Mouse (Mus musculus) lung, postnatal 0 days (tissue): ENCODE data around the gene Gm17720. TPM values are rescaled to one million over a fixed set of nuclear protein-coding genes. Genes with fewer than 3 reads are reported as not detected.

ENCODE experiments used
- ATAC-seq: fragments of 200-750 bp; cut with Nextera tagmentation; 2 replicates; pipeline ENCODE4 v1.8.0; 2017; ENCODE audit warnings: moderate library complexity
- DNase-seq: peaks from one replicate; pipeline ENCODE4 v3.0.0-alpha.2; 2016; ENCODE audit warnings: low spot score
- H3K27ac ChIP-seq: fragments of 300-500 bp; sonication (generic); 2 replicates; pipeline ENCODE4 v1.5.1; 2014; ENCODE audit warnings: antibody characterized with exemption, mild to moderate bottlenecking, low read length, mixed read lengths
- H3K27me3 ChIP-seq: fragments of 300-500 bp; sonication (generic); replicated peaks from 2 replicates; pipeline ENCODE4 v1.6.1; 2014; ENCODE audit warnings: low read length, mixed read lengths; ENCODE audit not compliant: insufficient read depth
- H3K36me3 ChIP-seq: fragments of 300-500 bp; sonication (generic); 2 replicates; pipeline ENCODE4 v1.6.1; 2014; ENCODE audit warnings: low read length, mixed read lengths; ENCODE audit not compliant: insufficient read depth
- H3K4me1 ChIP-seq: fragments of 300-500 bp; sonication (generic); 2 replicates; pipeline ENCODE4 v1.6.1; 2014; ENCODE audit warnings: antibody characterized with exemption, low read depth, low read length, mixed read lengths; ENCODE audit not compliant: insufficient read depth
- H3K4me2 ChIP-seq: fragments of 300-500 bp; sonication (generic); replicated peaks from 2 replicates; pipeline ENCODE4 v1.6.1; 2014; ENCODE audit warnings: low read depth, mild to moderate bottlenecking, low read length, moderate library complexity, mixed read lengths
- H3K4me3 ChIP-seq: fragments of 300-500 bp; sonication (generic); 2 replicates; pipeline ENCODE4 v1.5.1; 2014; ENCODE audit warnings: low read depth, low read length
- H3K9ac ChIP-seq: fragments of 300-500 bp; sonication (generic); replicated peaks from 2 replicates; pipeline ENCODE4 v1.6.1; 2014; ENCODE audit warnings: low read depth, mild to moderate bottlenecking
- H3K9me3 ChIP-seq: fragments of 300-500 bp; sonication (generic); 2 replicates; pipeline ENCODE4 v1.6.1; 2016; ENCODE audit warnings: low read length, mixed read lengths
- CTCF ChIP-seq: IDR thresholded peaks from 2 replicates; pipeline ENCODE4 v1.5.1; 2016; ENCODE audit warnings: antibody characterized with exemption, mild to moderate bottlenecking
- EP300 ChIP-seq: IDR thresholded peaks from 2 replicates; pipeline ENCODE4 v1.6.1; 2016; ENCODE audit warnings: antibody characterized with exemption, mild to moderate bottlenecking, control low read depth
- WGBS: fragments of 180-500 bp; shearing (Covaris S2); extraction: QIAGEN DNeasy Blood & Tissue Kit; methylation state at CpG from one replicate; pipeline ENCODE4 v1.1.7; 2014; 5-methylcytosine and 5-hydroxymethylcytosine counted together
- polyA plus RNA-seq: library from polyadenylated mRNA; unstranded; fragments of >200 nt; fragmentation: Nextera tagmentation; extraction: Ambion mirVana; gene quantifications from 2 replicates; pipeline ENCODE4 v1.2.1, GENCODE M21; 2015

Gm17720 gene
- polyA plus RNA-seq, 1 experiment from 2014 or later = not detected

DNA sequence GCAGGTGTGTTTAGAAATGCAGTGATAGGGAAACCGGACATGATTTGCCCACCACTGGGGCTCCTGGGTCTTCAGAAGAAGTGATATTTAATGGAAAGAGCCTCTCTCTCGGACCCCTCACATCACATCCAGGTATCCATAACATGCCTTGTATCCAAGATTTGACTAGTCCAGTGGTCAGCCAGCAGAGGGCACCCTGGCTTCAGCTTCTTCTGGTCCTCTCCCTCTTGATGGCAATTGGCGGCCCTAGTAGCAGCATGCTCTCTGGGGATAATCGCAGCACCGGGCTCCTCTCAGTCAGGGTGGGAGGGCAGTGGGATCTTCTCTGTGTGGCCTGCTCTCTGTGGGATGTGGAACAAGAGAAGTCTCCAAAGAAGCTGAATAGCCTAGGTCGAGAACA, 17.2 kb upstream of the Gm17720 start:
- H3K4me1 ChIP-seq = no peaks in the 10 kb centered on the region
- no peak overlapping the region for H3K27ac ChIP-seq
- no peak overlapping the region for H3K4me2 ChIP-seq
- H3K9me3 ChIP-seq = no peaks in the 10 kb centered on the region
- no peaks in the 10 kb centered on the region for H3K36me3 ChIP-seq
- ATAC-seq (no peak), DNase-seq (no peak)
- no peaks in the 10 kb centered on the region for H3K27me3 ChIP-seq
- WGBS = 37% methylated on average over 6 of the region's 6 CpGs
- H3K9ac ChIP-seq = no peak overlapping the region
- TF ChIP-seq EP300 (no peak), CTCF (peak; percentile 42; the same call in 1 of the 2 replicates)
- no peak overlapping the region for H3K4me3 ChIP-seq

DNA sequence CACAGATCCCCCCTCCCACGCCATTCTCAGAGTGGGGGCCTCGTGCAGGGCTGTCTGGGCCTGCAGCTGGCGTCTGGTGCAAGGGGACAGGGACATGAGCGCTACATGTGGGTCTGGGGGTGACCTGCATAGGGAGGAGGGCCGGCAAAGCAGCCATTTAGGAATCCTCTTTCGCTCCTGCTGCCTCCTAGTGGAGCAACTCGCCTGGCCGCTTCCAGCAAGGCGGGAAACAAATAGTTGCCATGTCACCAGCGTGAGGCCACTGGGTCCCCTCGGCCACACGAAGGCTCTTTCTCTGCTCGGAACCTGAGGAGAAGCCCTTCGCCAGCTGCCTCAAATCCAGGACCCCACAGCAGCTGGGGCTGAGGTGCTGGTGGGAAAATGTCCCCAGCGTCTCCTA, 877 bp downstream of the Gm17720 start:
- H3K27ac ChIP-seq = no peak overlapping the region
- DNase-seq = no peak
- no peaks in the 10 kb centered on the region for H3K36me3 ChIP-seq
- H3K4me2 ChIP-seq = no peak overlapping the region
- H3K9ac ChIP-seq = no peak overlapping the region
- WGBS = 88% methylated on average over 15 of the region's 15 CpGs
- no peak for TF ChIP-seq EP300
- no peak for TF ChIP-seq CTCF
- no peaks in the 10 kb centered on the region for H3K9me3 ChIP-seq
- no peaks in the 10 kb centered on the region for H3K4me1 ChIP-seq
- no peak overlapping the region for H3K4me3 ChIP-seq
- no peaks in the 10 kb centered on the region for H3K27me3 ChIP-seq
- no peak for ATAC-seq

DNA sequence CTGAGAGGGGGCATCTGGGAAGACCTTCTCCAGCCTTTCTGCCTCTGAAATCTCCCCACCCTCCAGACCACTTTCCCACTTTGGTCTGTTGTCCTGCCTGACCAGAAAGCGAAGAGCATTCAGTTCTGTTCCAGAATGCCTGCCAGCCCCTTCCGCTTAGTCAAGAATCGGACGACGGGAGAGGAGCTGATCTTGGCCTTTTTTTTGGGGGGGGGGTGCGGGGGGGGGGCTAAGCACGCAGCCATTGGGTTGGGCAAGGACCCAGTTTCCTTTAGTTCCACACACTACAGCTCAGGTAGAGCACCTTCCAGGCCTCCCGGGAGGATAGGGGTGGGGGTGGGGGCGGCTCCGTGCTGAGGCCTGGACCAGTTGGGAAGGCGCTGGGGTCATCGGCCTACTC, 1.6 kb downstream of the Gm17720 start, which contains the start of gene Gm21964:
TSS of gene Gm21964 (plus strand) at position 301 of the 400 bp plus-strand sequence.
- no peak within 1 kb of the TSS for H3K4me2 ChIP-seq
- TF ChIP-seq EP300 (no peak), CTCF (no peak)
- H3K36me3 ChIP-seq = no peaks in the 10 kb centered on the region
- ATAC-seq (no peak), DNase-seq (no peak)
- H3K27me3 ChIP-seq = no peaks in the 10 kb centered on the region
- WGBS = 81% methylated on average over 12 of the region's 12 CpGs
- no peak within 1 kb of the TSS for H3K9ac ChIP-seq
- H3K9me3 ChIP-seq = no peaks in the 10 kb centered on the region
- H3K4me1 ChIP-seq = no peaks in the 10 kb centered on the region
- H3K4me3 ChIP-seq = no peak within 1 kb of the TSS
- H3K27ac ChIP-seq = no peak within 1 kb of the TSS

DNA sequence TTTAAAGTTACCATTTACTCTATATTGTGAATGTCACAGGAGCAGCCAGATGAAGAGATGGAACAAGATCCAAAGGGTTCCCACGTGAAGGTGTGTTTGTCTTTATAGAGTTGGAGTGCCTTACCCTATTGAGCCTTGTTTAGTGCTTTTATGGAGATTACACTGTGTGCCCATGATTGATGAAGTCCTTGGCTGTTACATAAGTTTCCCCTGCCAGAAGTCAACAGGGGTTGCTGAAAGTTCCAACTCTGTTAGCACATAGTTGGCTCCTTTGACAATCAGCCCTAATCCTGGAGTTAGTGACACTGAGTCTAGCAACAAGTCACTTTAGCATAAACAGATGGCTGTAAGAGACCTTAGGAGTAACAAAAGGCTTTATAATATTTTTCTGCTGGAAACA, 10.7 kb downstream of the Gm17720 start:
- Histone ChIP-seq H3K4me1 (no peaks in the 10 kb centered on the region), H3K9ac (no peak overlapping the region), H3K9me3 (0 out of 2 replicates have a peak, but pooled peaks cover 5% of the 10 kb centered on the region), H3K36me3 (peaks cover 5% of the 10 kb centered on the region; the same call in 1 of the 2 replicates), H3K4me2 (no peak overlapping the region), H3K4me3 (no peak overlapping the region), H3K27ac (no peak overlapping the region), H3K27me3 (no peaks in the 10 kb centered on the region)
- DNase-seq (peak; percentile 42), ATAC-seq (no peak)
- 50% methylated on average over 1 of the region's 1 CpGs for WGBS
- TF ChIP-seq EP300 = no peak
- TF ChIP-seq CTCF = no peak

DNA sequence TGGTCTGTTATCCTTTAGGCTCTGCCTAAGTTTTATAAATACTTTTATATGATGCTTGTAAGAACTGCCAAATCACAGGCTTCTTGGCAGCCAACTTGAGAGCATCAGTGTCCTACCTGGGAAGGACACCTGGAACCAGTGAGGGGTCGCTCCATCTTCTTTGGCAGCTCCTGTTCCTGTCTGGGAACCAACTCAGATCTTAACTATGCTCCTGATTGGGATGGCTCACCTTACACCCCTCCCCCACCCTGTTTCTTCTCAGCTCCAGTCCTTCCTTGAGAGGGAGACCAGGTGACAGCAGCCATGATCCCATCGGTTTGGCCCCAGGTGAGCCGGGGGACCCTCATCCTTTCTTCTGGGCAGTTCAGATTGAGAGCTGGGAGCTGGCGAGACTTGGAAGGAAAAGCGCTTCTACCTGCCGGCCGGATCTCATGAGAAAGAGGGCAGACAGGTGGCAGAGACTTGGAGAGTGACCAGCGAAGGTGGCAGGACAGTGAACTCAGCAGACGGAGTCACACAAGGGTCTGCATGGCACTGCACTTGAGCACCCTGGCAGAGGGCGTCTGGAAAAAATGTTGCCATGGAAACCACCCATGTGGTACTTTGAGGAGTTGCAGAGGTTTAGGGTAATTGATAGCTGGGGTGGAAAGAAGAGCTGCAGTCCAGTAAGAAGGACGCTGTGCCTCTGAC, 20.0 kb downstream of the Gm17720 start:
- DNase-seq (no peak), ATAC-seq (no peak)
- Histone ChIP-seq H3K4me3 (no peak overlapping the region), H3K4me1 (no peaks in the 10 kb centered on the region; the same call in 1 of the 2 replicates), H3K9ac (no peak overlapping the region), H3K27me3 (no peaks in the 10 kb centered on the region; the same call in 1 of the 2 replicates), H3K9me3 (no peaks in the 10 kb centered on the region), H3K36me3 (no peaks in the 10 kb centered on the region), H3K4me2 (no peak overlapping the region), H3K27ac (no peak overlapping the region)
- TF ChIP-seq CTCF = no peak
- no peak for TF ChIP-seq EP300
- 77% methylated on average over 11 of the region's 11 CpGs for WGBS

DNA sequence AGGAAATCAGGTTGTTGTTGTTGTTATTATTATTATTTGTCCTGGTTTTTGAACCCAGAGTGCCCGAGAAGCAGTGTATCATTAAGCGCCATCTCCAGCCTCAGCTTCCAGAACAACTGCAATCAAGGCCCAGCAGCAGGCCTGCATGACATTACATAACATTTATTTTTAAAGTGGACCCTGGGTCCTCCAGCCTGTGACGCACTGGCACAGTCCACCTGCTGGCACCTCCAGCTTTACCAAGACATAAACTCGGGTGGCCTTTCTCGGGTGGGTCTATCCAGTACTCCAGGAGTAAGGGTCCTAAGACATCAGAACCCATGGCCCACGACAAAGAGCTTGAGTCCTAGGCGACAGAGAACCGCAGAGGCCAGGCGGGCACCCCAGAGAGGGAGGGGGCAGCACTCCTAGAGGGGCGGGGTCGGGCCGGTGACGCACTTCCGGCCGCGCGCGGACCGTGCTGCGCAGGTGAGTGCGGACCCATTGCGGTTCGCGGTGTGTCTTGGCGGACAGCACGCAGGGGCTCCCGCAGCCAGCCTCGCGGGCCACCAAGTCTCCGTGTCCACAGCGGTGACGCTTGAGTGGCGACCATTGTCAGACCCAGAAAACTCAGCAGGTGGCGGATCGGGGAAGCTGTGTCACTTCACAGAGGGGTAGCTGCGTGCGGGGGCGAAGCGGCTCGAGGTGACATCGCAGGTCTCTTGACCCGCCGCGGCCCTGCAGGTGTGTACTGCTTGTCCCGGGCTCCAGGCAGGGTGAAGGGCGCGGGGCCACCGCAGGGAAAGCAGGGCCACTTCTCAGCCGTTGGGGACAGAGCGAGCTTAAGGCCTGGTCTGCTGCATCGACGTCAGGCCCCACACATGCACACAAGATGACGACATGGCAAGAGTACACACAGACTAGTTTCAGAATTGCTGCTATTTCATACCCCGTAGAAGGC, 23.0 kb downstream of the Gm17720 start, which contains the start of gene Zfp612:
TSS of gene Zfp612 (plus strand) at position 465 of the 940 bp plus-strand sequence.
- 7% methylated on average over 47 of the region's 54 CpGs for WGBS
- H3K4me3 ChIP-seq = peak within 1 kb of the TSS; percentile 43
- no peaks in the 10 kb centered on the region for H3K9me3 ChIP-seq
- peak; percentile 97 for ATAC-seq
- no peak for TF ChIP-seq CTCF
- no peak for TF ChIP-seq EP300
- no peaks in the 10 kb centered on the region; the same call in 1 of the 2 replicates for H3K27me3 ChIP-seq
- peak within 1 kb of the TSS; percentile 80 for H3K4me2 ChIP-seq
- peak within 1 kb of the TSS; percentile 39; the same call in 1 of the 2 replicates for H3K9ac ChIP-seq
- H3K4me1 ChIP-seq = no peaks in the 10 kb centered on the region; the same call in 1 of the 2 replicates
- H3K36me3 ChIP-seq = no peaks in the 10 kb centered on the region
- no peak within 1 kb of the TSS for H3K27ac ChIP-seq
- DNase-seq = peak; percentile 53
